Mouse (Mus musculus) intestine, postnatal 0 days (tissue): ENCODE measurements around the gene 4930453N24Rik. TPM values are rescaled to one million over a fixed set of nuclear protein-coding genes. Genes with fewer than 3 reads are reported as not detected.

Source experiments
- ATAC-seq: fragments of 200-750 bp; cut with Nextera tagmentation; 2 replicates; pipeline ENCODE4 v1.8.0; 2017; ENCODE audit warnings: mild to moderate bottlenecking, moderate TSS enrichment, moderate library complexity
- H3K27ac ChIP-seq: fragments of 300-500 bp; sonication (generic); 2 replicates; pipeline ENCODE4 v1.5.1; 2014; ENCODE audit warnings: mild to moderate bottlenecking, low read depth, low read length, moderate library complexity
- H3K27me3 ChIP-seq: fragments of 300-500 bp; sonication (generic); replicated peaks from 2 replicates; pipeline ENCODE4 v1.6.1; 2014; ENCODE audit warnings: low read length, mixed read lengths; ENCODE audit not compliant: control insufficient read depth, insufficient read depth
- H3K36me3 ChIP-seq: fragments of 300-500 bp; sonication (generic); 2 replicates; pipeline ENCODE4 v1.6.1; 2014; ENCODE audit warnings: mild to moderate bottlenecking, moderate library complexity; ENCODE audit not compliant: control insufficient read depth, insufficient read depth
- H3K4me1 ChIP-seq: fragments of 300-500 bp; sonication (generic); replicated peaks from 2 replicates; pipeline ENCODE4 v1.6.1; 2014; ENCODE audit warnings: antibody characterized with exemption, low read length, mixed read lengths; ENCODE audit not compliant: control insufficient read depth, insufficient read depth
- H3K4me2 ChIP-seq: fragments of 300-500 bp; sonication (generic); replicated peaks from 2 replicates; pipeline ENCODE4 v1.6.1; 2014; ENCODE audit warnings: low read depth, mild to moderate bottlenecking, moderate library complexity
- H3K4me3 ChIP-seq: fragments of 300-500 bp; sonication (generic); 2 replicates; pipeline ENCODE4 v1.5.1; 2014; ENCODE audit warnings: low read depth, low read length
- H3K9ac ChIP-seq: fragments of 300-500 bp; sonication (generic); 2 replicates; pipeline ENCODE4 v1.6.1; 2014; ENCODE audit warnings: mild to moderate bottlenecking, low read depth, low read length
- H3K9me3 ChIP-seq: fragments of 300-500 bp; sonication (generic); 2 replicates; pipeline ENCODE4 v1.6.1; 2016; ENCODE audit warnings: mixed run types; ENCODE audit not compliant: control insufficient read depth
- CTCF ChIP-seq: sonication (generic); IDR thresholded peaks from 2 replicates; pipeline ENCODE4 v1.5.1; 2016; ENCODE audit warnings: low read depth, mild to moderate bottlenecking, control low read depth, antibody characterized with exemption, moderate library complexity
- WGBS: fragments of 180-500 bp; shearing (Covaris S2); extraction: QIAGEN DNeasy Blood & Tissue Kit; methylation state at CpG from one replicate; pipeline ENCODE4 v1.1.7; 2014; 5-methylcytosine and 5-hydroxymethylcytosine counted together
- polyA plus RNA-seq: library from polyadenylated mRNA; unstranded; fragments of >200 nt; fragmentation: Nextera tagmentation; extraction: Ambion mirVana; gene quantifications from 2 replicates; pipeline ENCODE4 v1.2.1, GENCODE M21; 2015

The 4930453N24Rik gene
- polyA plus RNA-seq, 1 experiment from 2014 or later, result 15.1 TPM

- Histone ChIP-seq H3K9me3 (no peaks in the 10 kb centered on the region), H3K9ac (no peak overlapping the region), H3K4me3 (no peak overlapping the region), H3K27ac (no peak overlapping the region), H3K4me1 (no peaks in the 10 kb centered on the region), H3K36me3 (no peaks in the 10 kb centered on the region), H3K4me2 (no peak overlapping the region), H3K27me3 (no peaks in the 10 kb centered on the region)
- no peak for TF ChIP-seq CTCF
- WGBS, result 70% methylated on average over 5 of the region's 5 CpGs
- no peak for ATAC-seq
Measured at GRCm38 (mm10) chr16:64737289-64737688, 33.7 kb downstream of the 4930453N24Rik start.

GRCm38 (mm10) chr16:64723273-64724057 is 47.5 kb downstream of the 4930453N24Rik start:
- H3K9me3 ChIP-seq, result no peaks in the 10 kb centered on the region
- H3K4me1 ChIP-seq, result no peaks in the 10 kb centered on the region
- H3K4me2 ChIP-seq, result no peak overlapping the region
- H3K36me3 ChIP-seq, result no peaks in the 10 kb centered on the region
- H3K9ac ChIP-seq, result no peak overlapping the region
- TF ChIP-seq CTCF, result peak; percentile 85
- H3K4me3 ChIP-seq, result no peak overlapping the region
- peak; percentile 33; the same call in 1 of the 2 replicates for ATAC-seq
- no peaks in the 10 kb centered on the region for H3K27me3 ChIP-seq
- WGBS, result 27% methylated on average over 4 of the region's 4 CpGs
- H3K27ac ChIP-seq, result no peak overlapping the region

- H3K27me3 ChIP-seq, result no peaks in the 10 kb centered on the region
- no peak for TF ChIP-seq CTCF
- no peak overlapping the region for H3K4me3 ChIP-seq
- H3K27ac ChIP-seq, result no peak overlapping the region
- H3K9me3 ChIP-seq, result no peaks in the 10 kb centered on the region
- no peaks in the 10 kb centered on the region for H3K4me1 ChIP-seq
- no peak overlapping the region for H3K4me2 ChIP-seq
- ATAC-seq, result no peak
- 86% methylated on average over 5 of the region's 5 CpGs for WGBS
- no peak overlapping the region for H3K9ac ChIP-seq
- no peaks in the 10 kb centered on the region for H3K36me3 ChIP-seq
Measured at GRCm38 (mm10) chr16:64721542-64721941, 49.4 kb downstream of the 4930453N24Rik start.

- ATAC-seq, result no peak
- Histone ChIP-seq H3K4me1 (no peaks in the 10 kb centered on the region), H3K36me3 (no peaks in the 10 kb centered on the region), H3K27me3 (no peaks in the 10 kb centered on the region), H3K27ac (no peak overlapping the region), H3K9ac (no peak overlapping the region), H3K9me3 (no peaks in the 10 kb centered on the region), H3K4me3 (no peak overlapping the region), H3K4me2 (no peak overlapping the region)
- 54% methylated on average over 7 of the region's 7 CpGs for WGBS
- TF ChIP-seq CTCF, result no peak
Measured at GRCm38 (mm10) chr16:64719096-64719495, 51.9 kb downstream of the 4930453N24Rik start.

GRCm38 (mm10) chr16:64717814-64718213 is 53.1 kb downstream of the 4930453N24Rik start:
- Histone ChIP-seq H3K4me1 (no peaks in the 10 kb centered on the region), H3K36me3 (no peaks in the 10 kb centered on the region), H3K27me3 (no peaks in the 10 kb centered on the region), H3K9ac (no peak overlapping the region), H3K9me3 (no peaks in the 10 kb centered on the region), H3K27ac (no peak overlapping the region), H3K4me2 (no peak overlapping the region), H3K4me3 (no peak overlapping the region)
- no peak for TF ChIP-seq CTCF
- WGBS, result 72% methylated on average over 10 of the region's 10 CpGs
- no peak for ATAC-seq

GRCm38 (mm10) chr16:64711816-64712215 is 59.1 kb downstream of the 4930453N24Rik start:
- no peak for TF ChIP-seq CTCF
- no peak overlapping the region for H3K4me3 ChIP-seq
- 59% methylated on average over 6 of the region's 6 CpGs for WGBS

More at GRCm38 (mm10) chr16:64711816-64712215, 59.1 kb downstream of the 4930453N24Rik start:
- H3K9ac ChIP-seq, result no peak overlapping the region
- no peaks in the 10 kb centered on the region for H3K9me3 ChIP-seq
- H3K4me2 ChIP-seq, result no peak overlapping the region
- no peaks in the 10 kb centered on the region for H3K36me3 ChIP-seq
- no peaks in the 10 kb centered on the region for H3K27me3 ChIP-seq
- no peak for ATAC-seq
- no peak overlapping the region for H3K27ac ChIP-seq
- H3K4me1 ChIP-seq, result no peaks in the 10 kb centered on the region

Other genes with a start within 250 kb of the 4930453N24Rik start
- not detected in 2 replicates for gene Csnka2ip, start 168.8 kb downstream of the 4930453N24Rik start, polyA plus RNA-seq
- 2.5 and 2.8 TPM in 2 replicates for gene Zfp654, start 80.5 kb upstream of the 4930453N24Rik start, polyA plus RNA-seq
- gene Cggbp1, start 80.8 kb upstream of the 4930453N24Rik start, polyA plus RNA-seq, result 34.4 and 37.7 TPM in 2 replicates